Mouse (Mus musculus) hindbrain, embryonic 16.5 days (tissue): ENCODE data around the gene Fsd2. TPM values are rescaled to one million over a fixed set of nuclear protein-coding genes. Genes with fewer than 3 reads are reported as not detected.

ENCODE experiments used
- ATAC-seq: fragments of 200-750 bp; cut with Nextera tagmentation; 2 replicates; pipeline ENCODE4 v1.8.0; 2017; ENCODE audit warnings: moderate TSS enrichment, moderate library complexity
- H3K27ac ChIP-seq: fragments of 300-500 bp; sonication (generic); 2 replicates; pipeline ENCODE4 v1.5.1; 2014; ENCODE audit warnings: low read depth, mild to moderate bottlenecking, control low read depth, low read length, moderate library complexity
- H3K27me3 ChIP-seq: fragments of 300-500 bp; sonication (generic); replicated peaks from 2 replicates; pipeline ENCODE4 v1.6.1; 2014; ENCODE audit warnings: low read length; ENCODE audit not compliant: control insufficient read depth, insufficient read depth
- H3K36me3 ChIP-seq: fragments of 300-500 bp; sonication (generic); 2 replicates; pipeline ENCODE4 v1.6.1; 2014; ENCODE audit warnings: mild to moderate bottlenecking, low read length, moderate library complexity, mixed read lengths; ENCODE audit not compliant: control insufficient read depth, insufficient read depth
- H3K4me1 ChIP-seq: fragments of 300-500 bp; sonication (generic); 2 replicates; pipeline ENCODE4 v1.6.1; 2014; ENCODE audit warnings: low read depth, low read length; ENCODE audit not compliant: control insufficient read depth, insufficient read depth
- H3K4me2 ChIP-seq: fragments of 300-500 bp; sonication (generic); 2 replicates; pipeline ENCODE4 v1.6.1; 2014; ENCODE audit warnings: mild to moderate bottlenecking, low read length, control low read depth, moderate library complexity
- H3K4me3 ChIP-seq: fragments of 300-500 bp; sonication (generic); 2 replicates; pipeline ENCODE4 v1.5.1; 2014; ENCODE audit warnings: mild to moderate bottlenecking, low read length, control low read depth, moderate library complexity
- H3K9ac ChIP-seq: fragments of 300-500 bp; sonication (generic); 2 replicates; pipeline ENCODE4 v1.6.1; 2014; ENCODE audit warnings: low read depth, mild to moderate bottlenecking, control low read depth, low read length, moderate library complexity
- H3K9me3 ChIP-seq: fragments of 300-500 bp; sonication (generic); 2 replicates; pipeline ENCODE4 v1.6.1; 2014; ENCODE audit warnings: mild to moderate bottlenecking, low read length, moderate library complexity; ENCODE audit not compliant: control insufficient read depth
- WGBS: fragments of 180-500 bp; shearing (Covaris S2); extraction: QIAGEN DNeasy Blood & Tissue Kit; methylation state at CpG from one replicate; pipeline ENCODE4 v1.1.7; 2014; 5-methylcytosine and 5-hydroxymethylcytosine counted together
- polyA plus RNA-seq: library from polyadenylated mRNA; unstranded; fragments of >200 nt; fragmentation: Nextera tagmentation; extraction: Ambion mirVana; gene quantifications from 2 replicates; pipeline ENCODE4 v1.2.1, GENCODE M21; 2015

Fsd2 gene
- polyA plus RNA-seq, 1 experiment from 2014 or later: 0.15 TPM

DNA sequence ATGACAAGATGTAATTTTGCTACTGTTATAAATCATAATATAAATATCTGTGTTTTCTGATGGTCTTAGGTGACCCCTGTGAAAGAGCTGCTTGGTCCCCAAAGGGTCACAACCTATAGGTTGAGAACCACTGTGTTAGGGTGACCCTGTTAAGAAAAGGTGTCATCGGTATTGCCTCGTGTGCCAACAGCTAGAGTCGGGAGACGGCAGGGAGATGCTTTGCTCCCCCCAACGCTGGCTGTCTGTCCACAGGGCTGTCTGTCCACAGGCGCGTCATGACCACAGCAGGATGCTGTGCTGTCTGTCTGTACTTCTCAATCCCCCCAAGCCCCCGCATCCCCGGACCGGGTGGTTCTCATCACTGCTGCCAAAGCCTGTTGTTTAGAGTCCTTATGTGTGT lies 8.9 kb upstream of the Fsd2 start:
- Histone ChIP-seq H3K9me3 (no peaks in the 10 kb centered on the region), H3K4me2 (no peak overlapping the region), H3K9ac (no peak overlapping the region), H3K4me3 (no peak overlapping the region), H3K27ac (no peak overlapping the region), H3K36me3 (peaks cover 13% of the 10 kb centered on the region), H3K4me1 (peaks cover 20% of the 10 kb centered on the region), H3K27me3 (no peaks in the 10 kb centered on the region)
- 94% methylated on average over 10 of the region's 10 CpGs for WGBS
- no peak for ATAC-seq

DNA sequence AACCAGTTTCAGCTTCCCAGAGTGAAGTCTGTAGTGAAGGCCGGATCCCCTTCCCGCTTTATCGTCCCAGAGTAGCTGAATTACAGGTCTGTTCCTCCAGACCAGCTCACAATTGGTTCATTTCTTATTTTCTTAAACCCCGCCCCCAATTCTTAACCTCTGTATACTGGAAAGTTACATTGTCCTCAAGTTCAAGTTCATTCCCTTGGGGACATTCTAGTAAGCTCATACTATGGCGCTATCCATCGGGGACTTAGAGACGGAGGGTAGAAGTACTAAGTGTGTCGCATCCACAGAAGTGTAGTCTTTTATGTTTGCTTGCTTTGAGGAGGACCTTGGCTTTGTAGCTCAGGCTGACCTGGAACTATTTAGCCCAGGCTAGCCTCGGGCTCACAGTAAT lies 7.1 kb upstream of the Fsd2 start:
- no peak overlapping the region for H3K4me2 ChIP-seq

DNA sequence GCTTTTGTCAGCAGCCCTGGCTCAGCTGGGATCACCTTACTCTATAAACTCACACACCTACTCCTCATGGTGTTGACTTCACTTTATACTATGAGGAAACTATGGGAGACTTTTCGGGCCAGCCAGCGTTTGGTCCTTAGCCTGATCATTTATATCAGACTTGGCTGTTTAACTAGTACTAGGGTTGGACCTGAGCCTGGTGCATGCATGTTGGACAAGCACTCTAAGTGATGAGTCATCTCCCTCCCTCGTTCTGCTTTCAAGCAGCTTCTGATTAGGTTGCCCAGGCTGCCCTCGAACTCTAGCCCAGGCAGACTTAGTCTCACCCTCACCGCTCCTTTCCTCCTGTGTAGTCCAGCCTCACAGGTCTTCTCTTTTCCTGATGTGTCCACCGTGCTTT lies 6.7 kb upstream of the Fsd2 start:
- Histone ChIP-seq H3K4me3 (no peak overlapping the region), H3K9me3 (no peaks in the 10 kb centered on the region), H3K36me3 (peaks cover 7% of the 10 kb centered on the region), H3K4me1 (peaks cover 20% of the 10 kb centered on the region), H3K27ac (no peak overlapping the region), H3K4me2 (no peak overlapping the region), H3K27me3 (no peaks in the 10 kb centered on the region), H3K9ac (no peak overlapping the region)
- 95% methylated on average over 6 of the region's 6 CpGs for WGBS
- ATAC-seq: no peak

More for the DNA sequence above, 7.1 kb upstream of the Fsd2 start:
- 92% methylated on average over 9 of the region's 9 CpGs for WGBS
- no peak for ATAC-seq
- Histone ChIP-seq H3K4me1 (peaks cover 20% of the 10 kb centered on the region), H3K9ac (no peak overlapping the region), H3K27me3 (no peaks in the 10 kb centered on the region), H3K36me3 (peaks cover 9% of the 10 kb centered on the region), H3K9me3 (no peaks in the 10 kb centered on the region), H3K4me3 (no peak overlapping the region), H3K27ac (no peak overlapping the region)

- no peaks in the 10 kb centered on the region for H3K27me3 ChIP-seq
- 71% methylated on average over 6 of the region's 6 CpGs for WGBS
- H3K4me1 ChIP-seq: peaks cover 20% of the 10 kb centered on the region
Observed at GRCm38 (mm10) chr7:81572610-81573268, 6.0 kb upstream of the Fsd2 start.

GRCm38 (mm10) chr7:81571941-81572441 lies 5.2 kb upstream of the Fsd2 start:
- no peak for ATAC-seq
- H3K4me2 ChIP-seq: peak overlapping the region; percentile 89
- H3K36me3 ChIP-seq: no peaks in the 10 kb centered on the region
- peak overlapping the region; percentile 97 for H3K27ac ChIP-seq
- WGBS: 16% methylated on average over 15 of the region's 15 CpGs
- peak overlapping the region; percentile 94 for H3K9ac ChIP-seq
- H3K4me1 ChIP-seq: peaks cover 20% of the 10 kb centered on the region
- H3K27me3 ChIP-seq: no peaks in the 10 kb centered on the region
- no peaks in the 10 kb centered on the region for H3K9me3 ChIP-seq
- peak overlapping the region; percentile 96 for H3K4me3 ChIP-seq

More at GRCm38 (mm10) chr7:81572610-81573268, 6.0 kb upstream of the Fsd2 start:
- no peak for ATAC-seq
- H3K9ac ChIP-seq: no peak overlapping the region; the same call in 1 of the 2 replicates
- H3K9me3 ChIP-seq: no peaks in the 10 kb centered on the region
- H3K36me3 ChIP-seq: peaks cover 1% of the 10 kb centered on the region
- H3K27ac ChIP-seq: no peak overlapping the region
- peak overlapping the region; percentile 89 for H3K4me2 ChIP-seq
- H3K4me3 ChIP-seq: peak overlapping the region; percentile 96

- Histone ChIP-seq H3K27me3 (no peaks in the 10 kb centered on the region), H3K27ac (peak within 1 kb of the TSS; percentile 97), H3K36me3 (no peaks in the 10 kb centered on the region), H3K9ac (peak within 1 kb of the TSS; percentile 94), H3K4me1 (peaks cover 20% of the 10 kb centered on the region), H3K4me2 (peak within 1 kb of the TSS; percentile 89), H3K9me3 (no peaks in the 10 kb centered on the region), H3K4me3 (peak within 1 kb of the TSS; percentile 96)
- ATAC-seq: peak; percentile 100
- WGBS: under 1% methylated on average over 84 of the region's 96 CpGs
Observed at GRCm38 (mm10) chr7:81571108-81571940, 4.6 kb upstream of the Fsd2 start, which contains the start of gene Whamm. Whamm (plus strand) TSS chr7:81571266.

DNA sequence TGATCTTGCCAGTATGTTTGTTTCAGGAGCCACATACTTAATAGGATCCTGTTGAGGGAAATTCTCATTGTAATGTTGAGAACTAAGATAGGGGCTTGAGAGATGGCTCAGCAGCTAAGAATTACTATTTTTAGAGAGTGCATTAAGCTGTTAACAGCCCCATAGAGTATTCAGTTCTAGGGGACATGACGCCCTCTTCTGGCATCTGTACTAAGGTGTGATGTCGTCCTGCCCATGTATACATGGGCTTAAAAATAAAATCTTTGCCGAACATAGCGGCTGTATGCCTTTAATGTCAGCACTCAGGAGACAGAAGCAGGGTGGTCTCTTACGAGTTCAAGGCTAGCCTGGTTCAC lies 4.0 kb upstream of the Fsd2 start:
- Histone ChIP-seq H3K4me1 (peaks cover 20% of the 10 kb centered on the region), H3K27ac (no peak overlapping the region), H3K4me3 (peak overlapping the region; percentile 96), H3K9me3 (no peaks in the 10 kb centered on the region), H3K4me2 (peak overlapping the region; percentile 89), H3K9ac (peak overlapping the region; percentile 27; the same call in 1 of the 2 replicates), H3K27me3 (no peaks in the 10 kb centered on the region), H3K36me3 (no peaks in the 10 kb centered on the region)
- WGBS: 3% methylated on average over 5 of the region's 5 CpGs
- ATAC-seq: peak; percentile 73; the same call in 1 of the 2 replicates

GRCm38 (mm10) chr7:81570271-81570670 lies 3.5 kb upstream of the Fsd2 start:
- Histone ChIP-seq H3K36me3 (no peaks in the 10 kb centered on the region), H3K27me3 (no peaks in the 10 kb centered on the region), H3K4me2 (no peak overlapping the region), H3K27ac (no peak overlapping the region), H3K9ac (no peak overlapping the region), H3K4me3 (no peak overlapping the region), H3K4me1 (peaks cover 20% of the 10 kb centered on the region), H3K9me3 (no peaks in the 10 kb centered on the region)
- no peak for ATAC-seq
- WGBS: 92% methylated on average over 3 of the region's 3 CpGs

GRCm38 (mm10) chr7:81569851-81570250 lies 3.1 kb upstream of the Fsd2 start:
- H3K4me3 ChIP-seq: no peak overlapping the region
- H3K9ac ChIP-seq: no peak overlapping the region
- H3K27me3 ChIP-seq: no peaks in the 10 kb centered on the region
- no peaks in the 10 kb centered on the region for H3K36me3 ChIP-seq
- H3K9me3 ChIP-seq: no peaks in the 10 kb centered on the region
- H3K4me1 ChIP-seq: peaks cover 20% of the 10 kb centered on the region
- no peak overlapping the region for H3K27ac ChIP-seq
- no peak overlapping the region for H3K4me2 ChIP-seq
- 96% methylated on average over 1 of the region's 1 CpGs for WGBS
- no peak for ATAC-seq
